Mouse (Mus musculus): ENCODE measurements around the gene Dnajb1. TPM values are rescaled to one million over a fixed set of nuclear protein-coding genes. Genes with fewer than 3 reads are reported as not detected.

Dnajb1 gene
- polyA plus RNA-seq, 1 experiment from 2014 or later, result 71.5 TPM

DNA sequence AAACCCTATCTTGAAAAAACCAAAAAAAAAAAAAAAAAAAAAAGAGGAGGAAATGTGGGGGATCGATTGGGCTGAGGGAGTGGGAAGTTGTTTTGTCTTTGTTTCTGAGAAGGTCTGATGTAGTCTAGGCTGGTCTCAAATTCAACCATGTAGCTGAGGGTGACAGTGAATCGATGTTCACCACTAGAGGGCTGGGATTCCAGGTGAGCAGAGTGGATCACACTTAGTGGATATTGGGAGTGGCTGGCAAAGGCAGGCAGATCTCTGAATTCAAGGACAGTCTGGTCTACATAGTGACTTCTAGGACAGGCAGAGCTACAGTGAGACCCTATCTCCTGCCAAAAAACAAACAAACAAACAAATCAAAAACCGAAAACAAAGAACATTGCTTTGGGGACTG lies 16.7 kb downstream of the Dnajb1 start:
- Histone ChIP-seq H3K27ac (no peak overlapping the region), H3K4me3 (no peak overlapping the region), H3K9me3 (no peaks in the 10 kb centered on the region), H3K27me3 (ENCODE audit: insufficient read depth, poor library complexity, severe bottlenecking) (0 out of 2 replicates have a peak, but pooled peaks cover 5% of the 10 kb centered on the region), H3K4me1 (peaks cover 13% of the 10 kb centered on the region), H3K36me3 (no peaks in the 10 kb centered on the region)
- DNase-seq (ENCODE audit: low spot score), result no peak
- WGBS, result 45% methylated on average over 3 of the region's 3 CpGs

DNA sequence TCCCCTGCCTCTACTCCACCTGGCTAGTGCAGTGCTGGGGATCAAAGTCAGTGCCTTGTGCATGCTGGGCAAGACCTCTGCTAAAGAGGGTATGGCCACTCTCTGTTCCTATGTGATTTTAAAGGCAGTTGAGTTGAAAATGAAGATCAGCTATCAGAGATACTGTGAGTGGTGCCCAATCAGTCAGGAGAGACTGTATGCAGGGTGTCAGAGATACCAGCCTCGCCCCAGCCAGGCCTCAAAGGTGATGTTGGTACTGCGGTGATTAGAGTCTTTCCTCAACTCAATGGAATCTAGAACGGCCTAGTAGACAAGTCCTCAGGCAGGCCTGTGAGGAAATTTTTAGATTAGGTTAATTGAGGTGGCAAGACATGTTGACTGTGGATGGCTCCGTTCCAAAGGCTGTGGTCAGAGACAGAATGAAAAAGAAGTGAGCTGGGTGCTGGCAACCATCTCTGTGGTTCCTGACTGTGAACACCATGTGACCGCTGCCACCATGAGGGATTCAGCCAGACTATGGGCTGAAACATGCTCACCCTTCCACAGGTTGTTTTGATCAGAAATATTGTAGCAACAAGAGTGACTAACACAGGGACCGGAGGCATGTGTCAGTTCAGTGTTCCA lies 17.8 kb downstream of the Dnajb1 start:
- 78% methylated on average over 6 of the region's 6 CpGs for WGBS
- no peak overlapping the region for H3K4me3 ChIP-seq
- peaks cover 13% of the 10 kb centered on the region for H3K4me1 ChIP-seq
- no peaks in the 10 kb centered on the region for H3K9me3 ChIP-seq
- 0 out of 2 replicates have a peak, but pooled peaks cover 5% of the 10 kb centered on the region for H3K27me3 ChIP-seq (ENCODE audit: insufficient read depth, poor library complexity, severe bottlenecking)
- H3K36me3 ChIP-seq, result no peaks in the 10 kb centered on the region
- no peak overlapping the region for H3K27ac ChIP-seq
- no peak for DNase-seq (ENCODE audit: low spot score)

DNA sequence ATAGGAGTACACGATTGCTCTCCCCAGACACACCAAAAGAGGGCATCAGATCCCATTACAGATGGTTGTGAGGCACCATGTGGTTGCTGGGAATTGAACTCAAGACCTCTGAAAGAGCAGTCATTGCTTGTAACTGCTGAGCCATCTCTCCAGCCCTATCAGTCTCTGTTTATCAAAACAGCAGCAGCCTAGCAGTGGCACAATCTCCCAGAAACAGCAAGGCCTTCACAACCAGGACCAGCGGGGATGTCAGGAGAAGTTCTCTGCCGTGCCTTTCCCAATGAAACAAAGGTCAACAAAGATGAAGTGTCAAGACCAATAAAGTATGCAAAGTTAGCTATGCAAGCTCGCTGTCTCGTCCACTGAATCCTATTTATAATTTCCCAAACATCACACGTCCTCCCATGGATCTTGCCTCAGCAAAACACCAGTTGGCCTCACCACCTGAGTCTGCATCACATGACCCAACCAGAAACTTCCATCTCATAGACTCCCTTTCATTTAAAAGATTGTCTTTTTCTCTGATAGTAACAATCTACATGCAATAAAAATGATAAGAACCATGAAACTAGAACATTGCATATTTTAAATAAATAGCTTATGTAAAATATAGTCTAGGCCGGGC lies 24.2 kb downstream of the Dnajb1 start:
- no peak for DNase-seq (ENCODE audit: low spot score)
- no peaks in the 10 kb centered on the region for H3K36me3 ChIP-seq
- no peaks in the 10 kb centered on the region for H3K9me3 ChIP-seq
- H3K4me1 ChIP-seq, result no peaks in the 10 kb centered on the region
- H3K4me3 ChIP-seq, result no peak overlapping the region
- no peaks in the 10 kb centered on the region for H3K27me3 ChIP-seq (ENCODE audit: insufficient read depth, poor library complexity, severe bottlenecking)
- 84% methylated on average over 7 of the region's 7 CpGs for WGBS
- H3K27ac ChIP-seq, result no peak overlapping the region

DNA sequence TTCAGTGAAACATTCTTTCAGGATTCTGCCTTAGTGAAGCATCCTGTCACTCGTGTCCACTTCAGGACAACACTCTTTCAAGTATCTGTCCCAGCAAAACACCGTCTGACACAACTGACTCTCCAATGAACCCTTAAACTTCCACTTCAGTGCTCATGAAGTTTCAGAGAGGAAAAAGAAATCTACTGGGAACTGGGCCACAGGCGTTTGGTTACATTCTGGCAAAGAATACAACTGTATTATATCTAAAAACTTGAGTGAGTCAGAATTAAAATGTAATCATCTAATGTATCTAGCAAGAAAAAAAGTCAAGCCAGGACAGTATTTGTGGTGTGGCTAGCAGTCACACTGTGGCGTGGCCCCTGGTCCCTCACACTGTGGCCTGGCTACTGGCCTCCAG lies 30.9 kb downstream of the Dnajb1 start:
- Histone ChIP-seq H3K27me3 (ENCODE audit: insufficient read depth, poor library complexity, severe bottlenecking) (peaks cover 7% of the 10 kb centered on the region; the same call in 1 of the 2 replicates), H3K27ac (no peak overlapping the region), H3K9me3 (no peaks in the 10 kb centered on the region), H3K36me3 (no peaks in the 10 kb centered on the region), H3K4me1 (no peaks in the 10 kb centered on the region), H3K4me3 (no peak overlapping the region)
- no peak for DNase-seq (ENCODE audit: low spot score)
- WGBS, result 65% methylated on average over 4 of the region's 4 CpGs

DNA sequence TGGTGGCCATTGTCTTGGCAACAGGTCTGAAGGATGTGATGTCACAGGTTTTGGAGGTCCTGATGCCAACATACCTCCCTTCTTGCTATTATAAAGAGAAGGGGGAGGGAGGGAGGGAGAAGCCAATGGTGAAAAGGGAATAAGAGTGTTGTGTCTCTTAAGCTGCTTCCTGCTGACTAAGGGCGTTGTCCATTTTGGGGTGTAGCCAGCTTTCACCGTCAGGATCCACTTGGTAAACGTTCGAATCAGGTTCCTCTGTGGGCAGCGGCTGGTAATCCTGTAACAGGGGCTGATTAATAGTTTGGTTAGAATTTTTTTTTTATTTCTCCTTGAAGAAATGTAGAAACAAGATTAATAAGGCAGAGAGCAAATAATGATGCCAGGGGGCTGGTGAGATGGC lies 31.7 kb downstream of the Dnajb1 start:
- no peaks in the 10 kb centered on the region for H3K4me1 ChIP-seq
- H3K4me3 ChIP-seq, result no peak overlapping the region
- DNase-seq (ENCODE audit: low spot score), result no peak
- no peaks in the 10 kb centered on the region for H3K36me3 ChIP-seq
- WGBS, result 62% methylated on average over 5 of the region's 5 CpGs
- peaks cover 7% of the 10 kb centered on the region; the same call in 1 of the 2 replicates for H3K27me3 ChIP-seq (ENCODE audit: insufficient read depth, poor library complexity, severe bottlenecking)
- H3K27ac ChIP-seq, result no peak overlapping the region
- H3K9me3 ChIP-seq, result no peaks in the 10 kb centered on the region

DNA sequence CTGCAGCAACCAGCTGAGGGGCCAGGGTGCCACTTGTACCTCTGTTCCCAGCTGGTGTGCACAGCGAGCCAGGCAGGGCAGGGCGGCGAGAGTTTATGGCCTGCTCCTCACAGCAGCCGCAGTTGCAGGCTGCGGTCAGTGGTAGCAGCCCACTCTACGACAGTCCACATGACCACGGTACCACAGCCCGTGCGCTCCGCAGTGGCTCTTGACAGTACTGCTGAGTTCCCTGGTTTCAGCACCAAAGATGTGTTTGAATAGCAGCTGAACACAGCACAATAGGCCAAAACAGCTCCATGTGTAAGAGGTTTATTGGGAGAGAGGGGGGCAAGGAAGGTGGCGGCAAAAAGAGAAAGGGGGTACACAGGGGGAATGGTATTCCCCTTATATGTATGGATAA lies 39.5 kb downstream of the Dnajb1 start:
- no peaks in the 10 kb centered on the region for H3K9me3 ChIP-seq
- H3K36me3 ChIP-seq, result no peaks in the 10 kb centered on the region
- H3K4me3 ChIP-seq, result no peak overlapping the region
- 96% methylated on average over 11 of the region's 11 CpGs for WGBS
- peaks cover 8% of the 10 kb centered on the region; the same call in 1 of the 2 replicates for H3K27me3 ChIP-seq (ENCODE audit: insufficient read depth, poor library complexity, severe bottlenecking)
- peaks cover 7% of the 10 kb centered on the region; the same call in 1 of the 2 replicates for H3K4me1 ChIP-seq
- DNase-seq (ENCODE audit: low spot score), result no peak
- H3K27ac ChIP-seq, result no peak overlapping the region

DNA sequence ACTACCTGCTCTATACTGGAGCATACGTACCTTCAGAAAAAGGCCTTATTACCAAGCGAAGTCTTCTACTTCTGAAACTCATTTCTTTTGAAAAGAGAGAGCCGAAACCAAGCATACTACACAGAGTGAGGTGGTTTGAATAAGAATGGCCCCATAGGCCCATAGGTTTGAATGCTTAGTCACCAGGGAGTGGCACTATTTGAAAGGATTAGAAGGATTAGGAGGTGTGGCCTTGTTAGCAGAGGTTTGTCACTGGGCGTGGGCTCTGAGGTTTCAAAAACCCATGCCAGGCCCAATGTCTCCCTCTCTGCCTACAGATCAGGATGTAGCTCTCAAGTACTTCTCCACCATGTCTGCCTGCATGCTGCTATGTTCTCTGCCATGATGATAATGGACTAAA lies 40.0 kb downstream of the Dnajb1 start:
- Histone ChIP-seq H3K9me3 (no peaks in the 10 kb centered on the region), H3K27me3 (ENCODE audit: insufficient read depth, poor library complexity, severe bottlenecking) (peaks cover 6% of the 10 kb centered on the region; the same call in 1 of the 2 replicates), H3K36me3 (no peaks in the 10 kb centered on the region), H3K4me1 (peaks cover 8% of the 10 kb centered on the region), H3K4me3 (no peak overlapping the region), H3K27ac (no peak overlapping the region)
- no peak for DNase-seq (ENCODE audit: low spot score)
- WGBS, result 86% methylated on average over 4 of the region's 4 CpGs

DNA sequence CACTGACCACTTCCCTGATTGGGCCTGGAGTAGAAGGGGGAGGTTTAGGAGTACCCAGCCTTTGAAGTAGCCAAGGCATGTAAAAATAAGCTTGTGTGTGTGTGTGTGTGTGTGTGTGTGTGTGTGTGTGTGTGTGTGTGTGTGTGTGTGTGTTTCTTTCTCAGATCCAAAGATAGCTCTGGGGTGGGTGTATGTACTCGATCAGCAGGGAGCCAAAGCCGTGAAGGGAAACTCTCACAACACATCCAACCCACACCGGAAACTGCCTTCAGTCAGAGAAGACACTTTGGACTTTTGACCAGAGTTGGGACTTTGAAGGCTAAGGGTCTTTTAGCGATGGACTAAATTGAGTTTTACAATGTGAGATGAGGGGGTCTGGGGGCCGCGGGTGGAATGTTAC lies 41.7 kb downstream of the Dnajb1 start:
- H3K4me1 ChIP-seq, result peaks cover 20% of the 10 kb centered on the region
- H3K27me3 ChIP-seq (ENCODE audit: insufficient read depth, poor library complexity, severe bottlenecking), result 0 out of 2 replicates have a peak, but pooled peaks cover 4% of the 10 kb centered on the region
- H3K36me3 ChIP-seq, result 0 out of 2 replicates have a peak, but pooled peaks cover 1% of the 10 kb centered on the region
- H3K27ac ChIP-seq, result no peak overlapping the region
- H3K4me3 ChIP-seq, result no peak overlapping the region
- 88% methylated on average over 6 of the region's 6 CpGs for WGBS
- H3K9me3 ChIP-seq, result no peaks in the 10 kb centered on the region
- DNase-seq (ENCODE audit: low spot score), result no peak

DNA sequence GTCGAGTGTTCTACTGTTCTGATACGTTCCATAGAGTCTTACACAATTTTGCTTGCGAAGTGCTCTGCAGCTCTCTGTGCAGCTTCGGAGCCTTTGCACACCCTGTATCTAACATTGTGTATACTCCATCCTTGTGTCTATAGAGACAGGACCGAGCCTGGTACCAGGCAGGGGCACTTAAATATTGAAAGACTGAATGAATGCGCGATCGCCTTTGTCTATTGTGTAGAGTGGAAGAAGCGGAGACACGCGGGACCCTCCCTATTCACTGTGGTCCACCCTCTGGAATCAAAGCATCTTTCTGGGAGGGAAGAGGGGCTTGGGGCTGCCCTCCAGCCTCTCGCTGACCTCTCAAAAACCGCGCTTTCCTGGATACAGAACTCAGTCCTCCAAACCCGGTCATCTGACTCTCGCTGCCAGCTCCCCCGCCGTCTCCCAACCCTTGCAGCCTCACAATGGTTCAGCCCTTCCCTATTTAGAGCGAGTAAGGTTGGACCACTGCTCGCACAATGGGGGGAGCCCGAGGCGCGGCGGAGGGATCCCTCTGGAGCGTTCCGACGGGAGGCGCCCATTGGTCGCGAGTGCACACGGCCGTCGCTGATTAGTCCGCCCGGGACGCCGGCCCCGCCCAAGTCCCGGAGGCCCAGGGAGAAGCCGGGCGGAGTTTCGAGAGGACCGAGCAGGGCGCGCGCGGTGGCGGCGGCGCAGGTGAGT lies 44.2 kb downstream of the Dnajb1 start, which contains the start of gene Gipc1:
Gene Gipc1, plus strand, starts transcription at position 648 of the 714 bp plus-strand sequence.
- H3K27me3 ChIP-seq (ENCODE audit: insufficient read depth, poor library complexity, severe bottlenecking), result no peaks in the 10 kb centered on the region
- peak within 1 kb of the TSS; percentile 72 for H3K4me3 ChIP-seq
- peaks cover 9% of the 10 kb centered on the region for H3K36me3 ChIP-seq
- DNase-seq (ENCODE audit: low spot score), result peak; percentile 99
- no peaks in the 10 kb centered on the region for H3K9me3 ChIP-seq
- WGBS, result 4% methylated on average over 50 of the region's 50 CpGs
- peaks cover 30% of the 10 kb centered on the region for H3K4me1 ChIP-seq
- H3K27ac ChIP-seq, result peak within 1 kb of the TSS; percentile 95

DNA sequence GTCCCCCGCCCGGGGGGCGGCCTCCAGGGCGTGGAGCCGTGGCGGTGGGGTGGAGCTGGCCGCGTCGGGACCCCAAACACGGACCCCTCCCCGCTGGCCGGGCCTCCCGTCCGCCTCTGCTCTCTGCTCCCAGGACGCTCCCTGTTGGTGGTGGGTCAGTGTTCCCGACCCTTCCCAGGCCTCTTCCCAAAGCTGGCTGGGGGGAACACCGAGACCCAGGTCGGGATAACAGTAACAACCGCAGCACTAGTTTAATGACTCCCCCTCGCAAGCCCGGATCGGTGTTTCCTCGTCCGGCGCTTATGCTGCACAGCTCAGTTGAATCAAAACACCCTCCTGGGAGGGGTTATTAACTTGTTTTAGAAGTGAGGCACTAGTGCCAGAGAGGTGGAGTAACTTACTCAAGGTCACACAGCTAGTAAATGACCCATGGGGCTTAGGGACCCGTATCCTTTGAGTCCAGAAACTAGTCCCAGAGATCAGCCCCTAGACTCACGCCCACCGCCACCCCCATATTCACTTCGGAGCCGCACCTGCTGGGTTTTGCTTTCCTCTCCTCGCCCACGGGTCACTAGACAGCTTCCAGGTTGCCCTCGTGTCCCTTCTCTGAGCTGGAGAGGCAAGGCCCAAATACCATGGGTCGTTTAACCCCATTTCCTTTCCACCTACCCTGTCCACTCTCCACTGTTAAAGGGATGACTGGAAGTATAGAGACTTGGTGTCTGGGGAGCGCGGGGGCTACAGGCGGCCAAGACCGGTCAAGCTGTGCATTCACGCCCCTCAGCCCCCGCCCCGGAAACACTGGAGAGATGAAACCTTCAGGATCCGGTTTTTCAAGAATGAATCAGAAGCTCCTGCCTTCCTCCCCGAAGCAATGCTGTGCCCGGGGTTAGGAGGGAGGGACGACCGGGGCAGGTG lies 45.0 kb downstream of the Dnajb1 start:
- H3K36me3 ChIP-seq, result peaks cover 14% of the 10 kb centered on the region
- DNase-seq (ENCODE audit: low spot score), result peak; percentile 81
- 2% methylated on average over 46 of the region's 46 CpGs for WGBS
- H3K9me3 ChIP-seq, result no peaks in the 10 kb centered on the region
- peak overlapping the region; percentile 95 for H3K27ac ChIP-seq
- peak overlapping the region; percentile 72 for H3K4me3 ChIP-seq
- H3K4me1 ChIP-seq, result peaks cover 30% of the 10 kb centered on the region
- no peaks in the 10 kb centered on the region for H3K27me3 ChIP-seq (ENCODE audit: insufficient read depth, poor library complexity, severe bottlenecking)

DNA sequence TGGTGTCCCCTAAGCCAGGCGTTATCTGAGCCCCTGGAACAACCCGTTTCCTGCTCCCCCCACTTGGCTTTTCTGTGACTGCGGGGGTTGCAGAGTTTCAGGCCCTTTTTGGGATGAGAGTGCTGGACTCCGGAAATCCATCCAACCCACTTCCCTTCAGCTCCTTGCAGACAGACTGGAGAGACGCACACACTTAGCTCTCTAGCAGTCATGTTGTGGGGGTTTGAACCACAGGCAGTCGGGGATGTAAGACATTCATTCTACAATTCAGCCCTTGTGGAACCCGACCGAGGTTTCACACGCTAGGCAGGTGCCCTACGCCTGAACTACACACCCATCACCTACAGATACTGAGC lies 45.6 kb downstream of the Dnajb1 start:
- no peaks in the 10 kb centered on the region for H3K27me3 ChIP-seq (ENCODE audit: insufficient read depth, poor library complexity, severe bottlenecking)
- peak; percentile 75 for DNase-seq (ENCODE audit: low spot score)
- H3K36me3 ChIP-seq, result peaks cover 18% of the 10 kb centered on the region
- H3K27ac ChIP-seq, result peak overlapping the region; percentile 95
- H3K4me3 ChIP-seq, result peak overlapping the region; percentile 72
- H3K9me3 ChIP-seq, result no peaks in the 10 kb centered on the region
- H3K4me1 ChIP-seq, result peaks cover 30% of the 10 kb centered on the region
- 42% methylated on average over 10 of the region's 10 CpGs for WGBS

DNA sequence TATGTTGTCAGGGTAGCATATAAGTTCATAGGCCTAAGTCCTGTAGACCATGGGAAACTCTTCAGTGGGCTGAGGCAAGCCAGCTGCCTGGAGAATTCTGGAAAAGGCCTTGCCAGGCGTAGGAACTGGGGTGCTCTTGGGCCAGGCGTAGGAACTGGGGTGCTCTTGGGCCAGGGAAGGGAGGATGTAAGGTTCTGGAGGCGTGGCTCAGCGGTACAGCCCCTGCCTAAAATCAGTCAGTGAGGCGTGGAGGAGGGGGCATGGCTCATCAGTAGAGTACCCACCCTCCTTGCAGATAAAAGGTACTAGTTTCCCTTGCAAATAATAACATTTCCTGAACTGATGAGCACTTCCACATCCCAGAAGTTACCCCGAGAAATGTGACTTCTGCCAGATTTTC lies 46.7 kb downstream of the Dnajb1 start:
- Histone ChIP-seq H3K36me3 (peaks cover 24% of the 10 kb centered on the region), H3K4me3 (no peak overlapping the region), H3K27me3 (ENCODE audit: insufficient read depth, poor library complexity, severe bottlenecking) (no peaks in the 10 kb centered on the region), H3K4me1 (peaks cover 30% of the 10 kb centered on the region), H3K9me3 (no peaks in the 10 kb centered on the region), H3K27ac (no peak overlapping the region)
- WGBS, result 95% methylated on average over 6 of the region's 6 CpGs
- DNase-seq (ENCODE audit: low spot score), result no peak
